Mouse (Mus musculus) T-helper 17 cell (primary cell): ENCODE results near the gene Snph.

Experiments used
- in situ Hi-C, 2 experiments: fragments of 300-600 bp; cut with MboI, MseI; formaldehyde crosslinking; loops; 1 replicate in 1 of 2; 2 replicates in 1 of 2; pipeline ENCODE4 v1.15.1; 2025; ENCODE audit warnings: high pct_unique_total_duplicates in 2 of 2

The Snph gene

GRCm38 (mm10) chr2:151549615-151550121, 82.7 kb downstream of the Snph start:
- in situ Hi-C loops: loop anchor here (5.0 to 25.0 kb wide), 3 partner anchors 637 to 1238 kb away; partner anchors contain the start of genes Abhd12 (in 1 of the 2), Cst7 (in 1 of the 2) and Gins1 (in 1 of the 2)

DNA sequence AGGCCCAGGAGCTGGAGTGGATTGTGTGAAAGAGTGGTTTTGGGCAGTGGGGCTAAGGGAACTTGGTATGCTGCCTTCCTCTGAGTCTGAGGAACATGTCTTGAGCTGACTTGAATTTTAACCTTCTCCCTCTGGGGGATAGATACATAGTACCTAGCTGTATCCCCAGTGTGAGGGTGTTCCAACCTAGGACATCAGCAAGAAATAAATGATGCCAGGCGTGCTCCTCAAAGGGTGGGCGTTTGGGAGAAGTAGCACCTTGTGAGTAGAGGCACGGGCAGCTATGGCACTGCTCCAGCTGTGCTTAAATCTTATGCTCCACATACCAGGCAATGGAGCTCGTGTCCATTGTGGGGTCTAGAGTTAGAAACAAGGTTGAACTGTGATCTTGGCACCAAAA, 85.8 kb downstream of the Snph start:
- in situ Hi-C loops: loop anchor here in 1 of 2 experiments (25.0 kb wide), 1 partner anchor 634 kb away; the partner anchor contains the start of genes Abhd12 and Gins1

- in situ Hi-C loops: loop anchor here in 1 of 2 experiments (25.0 kb wide), 1 partner anchor 632 kb away; the partner anchor contains the start of genes Abhd12 and Gins1
These were observed 87.7 kb downstream of the Snph start for GRCm38 (mm10) chr2:151544673-151545072.

GRCm38 (mm10) chr2:151543063-151543895, 89.1 kb downstream of the Snph start:
- in situ Hi-C loops: loop anchor here in 1 of 2 experiments (25.0 kb wide), 1 partner anchor 631 kb away; the partner anchor contains the start of genes Abhd12 and Gins1

DNA sequence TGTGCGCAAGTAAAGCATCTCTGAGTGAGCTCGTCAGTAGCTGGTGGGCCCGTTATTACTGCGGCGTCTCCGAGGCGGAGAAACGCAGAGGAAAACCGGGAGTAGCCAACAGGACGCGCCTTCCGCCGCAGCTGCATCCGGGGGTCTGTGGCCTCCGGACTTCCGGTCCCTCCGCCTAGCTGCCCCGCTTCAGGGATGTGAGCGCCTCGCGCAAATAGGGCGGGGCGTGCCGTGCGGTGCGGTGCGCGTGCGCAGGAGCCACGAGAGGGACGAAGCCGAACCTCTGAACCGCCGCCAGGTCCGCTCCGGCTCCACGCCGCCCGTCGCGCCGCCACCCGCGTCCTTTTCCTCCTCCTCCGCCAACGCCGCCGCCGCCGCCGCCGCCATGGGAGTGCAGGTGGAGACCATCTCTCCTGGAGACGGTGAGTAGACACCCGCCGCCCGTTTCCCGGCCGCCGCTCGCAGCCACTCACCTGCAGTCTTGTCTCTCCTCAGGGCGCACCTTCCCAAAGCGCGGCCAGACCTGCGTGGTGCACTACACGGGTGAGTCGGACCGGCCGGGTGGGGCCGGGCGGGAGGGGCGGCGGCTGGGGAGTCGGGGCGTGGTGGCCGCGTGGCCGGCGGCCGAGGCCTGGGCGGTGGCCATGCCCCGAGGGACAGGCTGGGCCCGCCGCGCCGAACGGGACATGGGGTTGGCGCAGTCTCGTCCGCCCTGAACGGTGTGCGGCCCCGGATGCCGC, 89.9 kb downstream of the Snph start, which contains the start of gene Fkbp1a:
Gene Fkbp1a (plus strand): TSS at position 161 of the 740 bp plus-strand sequence.
- in situ Hi-C loops: loop anchor here in 1 of 2 experiments (25.0 kb wide), 1 partner anchor 630 kb away; the partner anchor contains the start of genes Abhd12 and Gins1
